Mouse (Mus musculus): Measurements from ENCODE around the gene Snrk. TPM values are rescaled to one million over a fixed set of nuclear protein-coding genes. Genes with fewer than 3 reads are reported as not detected.

Snrk gene
- total RNA-seq, 4 experiments from 2014 or later = 37.1 to 69.7 (median 59.6) TPM

Other genes with a start within 250 kb of the Snrk start
- gene Ackr2, start 218.9 kb upstream of the Snrk start, total RNA-seq (2022) = 1 to 10 TPM in 1 of 4 experiments, under 1 TPM in 3; 0.61 to 1.2 (median 0.64) TPM
- gene Cyp8b1, start 201.0 kb upstream of the Snrk start, total RNA-seq (2022) = not detected
- under 1 TPM; 0.31 to 0.94 (median 0.60) TPM for gene Fam198a, start 166.3 kb upstream of the Snrk start, total RNA-seq (2022)
- 10 to 100 TPM; 14.1 to 17.8 (median 16.4) TPM for gene Pomgnt2, start 120.2 kb upstream of the Snrk start, total RNA-seq (2022)
- 10 to 100 TPM; 48.0 to 56.3 (median 52.5) TPM for gene Ano10, start 177.2 kb downstream of the Snrk start, total RNA-seq (2022)
- gene Abhd5, start 234.3 kb downstream of the Snrk start, total RNA-seq (2022) = 10 to 100 TPM; 36.4 to 52.5 (median 42.7) TPM